Mouse (Mus musculus) B cell, adult 62 days (primary cell): Measurements from ENCODE around the gene Kat2a. TPM values are rescaled to one million over a fixed set of nuclear protein-coding genes. Genes with fewer than 3 reads are reported as not detected.

Source experiments
- total RNA-seq: library from RNA; stranded (reverse); gene quantifications from 4 replicates; pipeline ENCODE4 v1.2.4, GENCODE M21; 2023

Gene Kat2a
- total RNA-seq, result 36.7 to 39.7 TPM (median 38.7 TPM) in 4 replicates

GRCm38 (mm10) chr11:100711783-100712615, at the start of gene Kat2a:
Gene Kat2a, minus strand, starts transcription at chr11:100712465.

DNA sequence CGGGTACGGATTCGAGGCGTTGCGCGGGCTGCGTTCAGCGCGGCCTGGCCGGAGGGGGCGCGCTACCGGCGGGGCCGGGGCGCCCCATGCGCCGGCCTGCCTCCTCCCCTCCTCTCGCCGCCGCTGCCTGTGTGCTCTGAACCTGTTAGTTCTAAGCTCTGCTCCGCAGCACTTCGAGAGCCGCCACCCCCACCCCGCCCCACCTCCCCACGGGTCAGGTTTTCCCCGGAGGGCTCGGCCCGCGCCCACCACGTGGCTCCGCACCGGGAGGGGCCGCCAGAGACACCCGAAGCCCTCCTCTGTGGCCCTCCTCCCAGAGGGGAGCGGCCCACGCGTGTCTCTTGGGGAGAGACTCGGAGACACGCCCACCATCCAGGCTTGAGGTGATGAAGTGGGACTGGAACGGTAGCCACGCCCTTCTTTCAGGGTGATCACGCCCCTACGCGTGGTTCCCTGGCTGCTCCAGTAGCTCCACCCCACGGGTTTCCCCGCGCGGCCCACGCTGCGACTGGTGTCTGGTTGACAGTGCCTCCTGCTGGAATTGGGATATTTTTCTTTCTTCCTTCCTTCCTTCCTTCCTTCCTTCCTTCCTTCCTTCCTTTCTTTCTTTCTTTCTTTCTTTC, 47.5 kb upstream of the Kat2a start, which contains the start of gene Kcnh4:
Gene Kcnh4, minus strand, starts transcription at position 332 of the 623 bp plus-strand sequence.

DNA sequence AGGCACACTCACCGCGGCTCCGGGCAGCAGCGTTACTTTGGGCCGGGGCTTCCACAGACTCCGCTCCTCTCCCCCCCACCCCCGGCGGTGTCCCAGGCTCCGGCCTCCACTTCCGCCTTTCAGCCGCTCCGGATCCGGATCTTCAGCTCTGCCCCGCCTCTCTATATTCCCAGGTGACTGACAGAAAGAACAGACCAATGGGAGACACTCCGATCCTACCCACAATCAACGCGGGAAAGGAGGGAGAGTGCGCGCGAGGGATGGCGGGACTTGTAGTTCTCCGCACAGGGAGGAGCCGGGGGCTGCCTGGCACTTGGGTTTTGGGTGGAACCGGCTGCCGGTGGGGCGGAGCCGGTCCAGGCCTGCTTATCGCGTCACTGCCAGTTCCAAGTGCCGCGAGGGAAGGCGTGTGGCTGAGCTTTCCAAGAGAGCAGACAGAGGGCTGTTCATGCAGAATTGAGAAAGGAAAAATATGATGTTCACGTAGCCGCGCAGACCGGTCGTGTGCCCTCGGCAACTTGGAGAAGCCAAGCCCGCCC, 25.9 kb upstream of the Kat2a start, which contains the start of gene Rab5c:
Gene Rab5c, minus strand, starts transcription at position 150 of the 539 bp plus-strand sequence.

DNA sequence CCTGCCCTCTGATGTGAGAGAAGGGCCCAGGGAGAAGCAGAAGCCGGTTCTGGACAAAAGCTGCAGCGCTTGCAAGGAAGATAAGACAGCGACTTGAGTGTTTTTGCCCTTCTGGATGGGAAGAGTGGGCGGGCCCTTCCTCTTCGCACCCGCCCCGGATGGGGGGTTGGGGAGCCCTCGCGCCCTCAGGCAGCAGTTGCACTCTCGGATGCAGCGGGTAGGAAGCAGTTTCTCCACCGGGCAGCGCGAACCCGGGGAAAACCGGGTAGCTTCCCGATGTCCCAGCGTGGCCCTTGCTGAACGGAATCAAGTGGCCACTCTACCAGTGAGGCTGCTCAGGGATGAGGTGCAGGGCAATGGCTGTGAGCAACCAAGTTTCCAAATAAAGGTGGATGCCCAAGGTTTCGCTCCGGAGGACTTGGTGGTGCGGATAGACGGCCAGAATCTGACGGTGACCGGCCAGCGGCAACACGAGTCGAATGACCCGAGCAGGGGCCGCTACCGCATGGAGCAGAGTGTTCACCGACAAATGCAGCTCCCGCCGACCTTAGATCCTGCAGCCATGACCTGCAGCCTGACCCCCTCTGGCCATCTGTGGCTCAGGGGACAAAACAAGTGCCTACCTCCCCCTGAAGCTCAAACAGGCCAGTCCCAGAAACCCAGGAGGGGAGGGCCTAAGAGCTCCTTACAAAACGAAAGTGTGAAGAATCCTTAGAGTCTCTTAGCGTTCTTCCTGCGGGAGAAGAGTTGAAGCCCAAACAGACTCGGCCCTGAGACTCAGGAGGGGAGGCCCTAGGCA, 1.7 kb upstream of the Kat2a start, which contains the start of gene Hspb9:
Gene Hspb9, plus strand, starts transcription at position 116 of the 799 bp plus-strand sequence.

DNA sequence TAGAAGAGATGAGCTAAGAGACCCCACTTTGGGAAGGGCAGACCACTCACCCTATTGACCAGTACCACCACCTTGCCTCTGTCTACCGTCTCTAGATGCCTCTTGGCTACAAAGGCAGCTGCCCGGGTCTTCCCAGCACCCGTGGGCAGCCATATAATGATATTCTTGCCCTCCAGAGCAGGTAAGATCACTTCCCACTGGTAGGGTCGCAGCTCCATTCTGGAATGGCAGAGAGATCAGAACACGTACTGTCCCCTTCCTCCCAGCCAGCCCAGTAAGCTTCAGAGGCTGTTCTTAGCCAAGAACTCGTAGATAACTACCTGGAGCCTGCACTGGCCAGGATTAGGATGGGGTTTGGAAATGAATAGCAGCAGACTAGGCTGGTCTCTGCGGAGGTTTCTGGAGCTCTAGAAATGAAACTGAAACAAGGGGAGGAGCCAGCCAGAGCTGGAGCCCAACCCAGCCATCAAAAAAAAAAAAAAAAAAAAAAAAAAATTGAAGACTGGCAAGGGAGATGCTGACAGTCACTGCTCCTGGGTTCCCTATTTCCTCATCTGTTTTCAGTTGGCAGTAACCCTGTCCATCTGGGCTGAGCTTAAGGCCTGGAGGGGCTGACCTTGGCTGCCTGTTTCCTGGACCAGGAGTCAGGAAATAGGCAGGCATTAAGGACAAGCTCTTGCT, 8.3 kb downstream of the Kat2a start, which contains the start of gene Dhx58:
Gene Dhx58, minus strand, starts transcription at position 421 of the 681 bp plus-strand sequence.

DNA sequence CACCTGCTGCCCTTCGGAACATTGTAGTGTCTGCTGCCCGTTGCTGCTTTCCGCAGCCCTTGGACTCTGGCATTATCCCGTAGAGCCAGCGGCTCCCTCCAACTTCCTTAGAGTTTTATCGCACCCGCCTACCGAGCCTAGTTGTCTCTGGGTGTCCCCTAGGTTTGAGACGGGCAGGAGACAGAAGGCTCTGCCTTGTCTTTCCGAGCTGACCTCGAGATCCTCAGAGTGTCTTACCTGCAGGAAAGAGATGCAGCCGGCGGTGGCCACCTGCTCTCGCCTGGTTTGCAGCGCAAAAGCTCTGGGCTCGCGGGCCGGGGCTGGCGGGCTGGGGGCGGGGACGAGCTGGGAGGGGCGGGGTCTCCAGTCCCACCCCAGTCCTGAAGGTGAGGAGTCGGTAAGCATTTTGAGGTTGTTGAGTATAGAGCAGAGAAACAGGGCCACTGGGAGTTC, 20.1 kb downstream of the Kat2a start, which contains the start of gene Zfp385c:
Gene Zfp385c, minus strand, starts transcription at position 292 of the 453 bp plus-strand sequence.

Other genes with a start within 250 kb of the Kat2a start
- gene Klhl11, start 239.7 kb downstream of the Kat2a start, total RNA-seq, result 20.2 to 23.6 TPM (median 21.0 TPM) in 4 replicates
- gene Acly, start 184.5 kb downstream of the Kat2a start, total RNA-seq, result 153 to 164 TPM (median 163 TPM) in 4 replicates
- gene Ttc25, start 166.9 kb downstream of the Kat2a start, total RNA-seq, result 0.39 to 1.3 TPM (median 0.70 TPM) in 4 replicates
- 146 to 163 TPM (median 154 TPM) in 4 replicates for gene Cnp, start 137.6 kb downstream of the Kat2a start, total RNA-seq
- 18.9 to 25.1 TPM (median 22.7 TPM) in 4 replicates for gene Nkiras2, start 93.2 kb downstream of the Kat2a start, total RNA-seq
- 374 to 427 TPM (median 395 TPM) in 4 replicates for gene Dnajc7, start 92.3 kb downstream of the Kat2a start, total RNA-seq
- not detected in 4 replicates for gene Zfp385c, start 20.0 kb downstream of the Kat2a start, total RNA-seq
- 14.2 to 20.9 TPM (median 18.3 TPM) in 4 replicates for gene Dhx58, start 8.2 kb downstream of the Kat2a start, total RNA-seq
- gene Hspb9, start 1.4 kb upstream of the Kat2a start, total RNA-seq, result not detected in 4 replicates
- gene Rab5c, start 25.8 kb upstream of the Kat2a start, total RNA-seq, result 123 to 134 TPM (median 127 TPM) in 4 replicates
- gene Kcnh4, start 47.5 kb upstream of the Kat2a start, total RNA-seq, result 8.1 to 10.4 TPM (median 9.4 TPM) in 4 replicates
- gene Hcrt, start 50.5 kb upstream of the Kat2a start, total RNA-seq, result not detected in 4 replicates
- 21.1 to 24.9 TPM (median 23.1 TPM) in 4 replicates for gene Ghdc, start 58.5 kb upstream of the Kat2a start, total RNA-seq
- gene Stat5b, start 138.3 kb upstream of the Kat2a start, total RNA-seq, result 63.6 to 80.0 TPM (median 72.1 TPM) in 4 replicates
- gene Stat5a, start 146.9 kb upstream of the Kat2a start, total RNA-seq, result 37.4 to 39.2 TPM (median 38.4 TPM) in 4 replicates
- 260 to 282 TPM (median 268 TPM) in 4 replicates for gene Stat3, start 227.1 kb upstream of the Kat2a start, total RNA-seq